Mouse (Mus musculus) left cerebral cortex, adult 18-20 months (tissue): ENCODE data around the gene A930017K11Rik. TPM values are rescaled to one million over a fixed set of nuclear protein-coding genes. Genes with fewer than 3 reads are reported as not detected.

ENCODE experiments used
- DNase-seq, 2 experiments: peaks; one replicate each; pipeline ENCODE4 v3.0.0; 2021 to 2022; ENCODE audit warnings: low spot score in 2 of 2, mixed read lengths in 1 of 2
- total RNA-seq, 2 experiments: library from RNA; stranded (reverse); gene quantifications; 2 replicates each; pipeline ENCODE4 v1.2.3; 2021

Gene A930017K11Rik
- total RNA-seq, 2 experiments from 2014 or later, result 0.37 to 0.65 TPM

GRCm38 (mm10) chr17:25959630-25960467 is 7.5 kb upstream of the A930017K11Rik start:
- no peak for DNase-seq

GRCm38 (mm10) chr17:25958771-25959494 is 6.6 kb upstream of the A930017K11Rik start:
- DNase-seq, result no peak

GRCm38 (mm10) chr17:25957586-25958051 is 5.3 kb upstream of the A930017K11Rik start:
- no peak for DNase-seq

GRCm38 (mm10) chr17:25956631-25957030 is 4.3 kb upstream of the A930017K11Rik start:
- DNase-seq, result no peak

- DNase-seq, result no peak
These were observed 3.8 kb upstream of the A930017K11Rik start for GRCm38 (mm10) chr17:25956201-25956600.

GRCm38 (mm10) chr17:25955736-25956135 is 3.4 kb upstream of the A930017K11Rik start:
- no peak for DNase-seq

GRCm38 (mm10) chr17:25954671-25955070 is 2.3 kb upstream of the A930017K11Rik start:
- DNase-seq, result no peak

- no peak for DNase-seq
These were observed 796 bp upstream of the A930017K11Rik start for GRCm38 (mm10) chr17:25953161-25953560.

GRCm38 (mm10) chr17:25951225-25951802 is 1.1 kb downstream of the A930017K11Rik start:
- DNase-seq, result no peak

GRCm38 (mm10) chr17:25950706-25951105 is 1.7 kb downstream of the A930017K11Rik start:
- no peak for DNase-seq

GRCm38 (mm10) chr17:25949981-25950380 is 2.4 kb downstream of the A930017K11Rik start:
- no peak for DNase-seq

GRCm38 (mm10) chr17:25948051-25948450 is 4.3 kb downstream of the A930017K11Rik start:
- DNase-seq, result no peak

- no peak for DNase-seq
These were observed 4.8 kb downstream of the A930017K11Rik start for GRCm38 (mm10) chr17:25947576-25947975.

- DNase-seq, result no peak
These were observed 5.5 kb downstream of the A930017K11Rik start for GRCm38 (mm10) chr17:25946891-25947290.

- no peak for DNase-seq
These were observed 6.0 kb downstream of the A930017K11Rik start for GRCm38 (mm10) chr17:25946349-25946748.

- DNase-seq, result no peak
These were observed 6.7 kb downstream of the A930017K11Rik start for GRCm38 (mm10) chr17:25945517-25946155.

GRCm38 (mm10) chr17:25944366-25945163 is 7.8 kb downstream of the A930017K11Rik start, which contains the start of the genes Pigq and Nhlrc4:
Gene Pigq (minus strand): TSS chr17:25944936.
Gene Nhlrc4 (minus strand): TSS chr17:25944961.
- no peak for DNase-seq

- DNase-seq, result no peak
These were observed 8.6 kb downstream of the A930017K11Rik start for GRCm38 (mm10) chr17:25943769-25944168.

GRCm38 (mm10) chr17:25943221-25943620 is 9.1 kb downstream of the A930017K11Rik start:
- DNase-seq, result no peak

- DNase-seq, result no peak
These were observed 9.7 kb downstream of the A930017K11Rik start for GRCm38 (mm10) chr17:25942597-25943151.
